Comparison of ENCODE assay signal across 7 mouse cellular contexts in genomic region chr14:62251999-62252398, GRCm38 (mm10). TPM values are rescaled to one million over a fixed set of nuclear protein-coding genes. Genes with fewer than 3 reads are reported as not detected.
DNase-seq lines count a peak whose midpoint lies in the region; ATAC-seq and TF ChIP-seq lines count a peak whose summit lies in the region.

No protein-coding gene starts in this region.

- H3K9ac ChIP-seq in ES-E14 (ENCODE audit: insufficient read depth, low read depth, low read length, poor library complexity, severe bottlenecking), result no peak overlapping the region
- no peak overlapping the region for H3K9ac ChIP-seq in heart, postnatal 0 days (replicated peaks; ENCODE audit: low read depth, low read length)
- H3K9ac ChIP-seq in lung, embryonic 15.5 days, result no peak overlapping the region

- H3K27me3 ChIP-seq in heart, postnatal 0 days (ENCODE audit: control insufficient read depth, insufficient read depth, low read length), result no peaks in the 10 kb centered on the region
- no peaks in the 10 kb centered on the region for H3K27me3 ChIP-seq in lung, embryonic 15.5 days

- no peaks in the 10 kb centered on the region for H3K4me1 ChIP-seq in ES-E14 (ENCODE audit: control insufficient read depth in 2 of 2, insufficient read depth in 2 of 2, low read length in 2 of 2, poor library complexity in 1 of 2)
- H3K4me1 ChIP-seq in heart, postnatal 0 days (ENCODE audit: control insufficient read depth, insufficient read depth), result no peaks in the 10 kb centered on the region
- H3K4me1 ChIP-seq in lung, embryonic 15.5 days, result 0 out of 2 replicates have a peak, but pooled peaks cover 3% of the 10 kb centered on the region

- TF ChIP-seq EP300 in heart, postnatal 0 days (IDR thresholded peaks at IDR 0.05; ENCODE audit: low read depth), result no peak

- peak; percentile 77 for TF ChIP-seq CTCF in heart, postnatal 0 days (IDR thresholded peaks at IDR 0.05; ENCODE audit: low read depth)

- in situ Hi-C loops in ES-E14 (cut with MboI; ENCODE audit: low sequenced_read_pairs in 2 of 2, unreplicated experiment in 2 of 2), result no loop called here

- no peaks in the 10 kb centered on the region for H3K36me3 ChIP-seq in ES-E14 (ENCODE audit: control insufficient read depth, insufficient read depth, low read length, poor library complexity, severe bottlenecking)
- no peaks in the 10 kb centered on the region for H3K36me3 ChIP-seq in heart, postnatal 0 days (replicated peaks; ENCODE audit: control insufficient read depth, insufficient read depth, low read length)
- no peaks in the 10 kb centered on the region for H3K36me3 ChIP-seq in lung, embryonic 15.5 days

- peak; percentile 77 for DNase-seq in ES-E14 (ENCODE audit: low read depth, low spot score)
- peak; percentile 64 for DNase-seq in adrenal gland, postnatal 10 days
- peak; percentile 74 for DNase-seq in embryo, embryonic 9.5 days (ENCODE audit: extremely low spot score)
- peak; percentile 68 for DNase-seq in heart, postnatal 0 days (ENCODE audit: low spot score)
- peak; percentile 67 for DNase-seq in layer of hippocampus, adult 11-12 months (ENCODE audit: low spot score)
- peak; percentile 74 for DNase-seq in retina, postnatal 7 days (ENCODE audit: low read depth, low spot score)

- no peak overlapping the region for H3K4me3 ChIP-seq in ES-E14 (ENCODE audit: insufficient read depth in 1 of 2, low read depth in 1 of 2, low read length in 2 of 2, poor library complexity in 1 of 2, severe bottlenecking in 1 of 2)
- H3K4me3 ChIP-seq in heart, postnatal 0 days (ENCODE audit: low read depth, low read length), result no peak overlapping the region
- no peak overlapping the region for H3K4me3 ChIP-seq in lung, embryonic 15.5 days

- H3K9me3 ChIP-seq in ES-E14 (ENCODE audit: control insufficient read depth, insufficient read depth, low read depth, low read length), result no peaks in the 10 kb centered on the region
- no peaks in the 10 kb centered on the region for H3K9me3 ChIP-seq in heart, postnatal 0 days (replicated peaks; ENCODE audit: control insufficient read depth, low read length)
- no peaks in the 10 kb centered on the region for H3K9me3 ChIP-seq in lung, embryonic 15.5 days

- H3K27ac ChIP-seq in ES-E14 (ENCODE audit: insufficient read depth, low read depth, low read length, poor library complexity, severe bottlenecking), result no peak overlapping the region
- H3K27ac ChIP-seq in heart, postnatal 0 days (ENCODE audit: low read depth), result no peak overlapping the region
- no peak overlapping the region for H3K27ac ChIP-seq in lung, embryonic 15.5 days

- ATAC-seq in heart, postnatal 0 days (ENCODE audit: insufficient read depth, low read depth), result peak; percentile 63; the same call in 1 of the 2 replicates
- peak; percentile 21; the same call in 1 of the 2 replicates for ATAC-seq in lung, embryonic 15.5 days (ENCODE audit: borderline replicate concordance, extremely low read depth, low FRiP score, low TSS enrichment)

- H3K4me2 ChIP-seq in heart, postnatal 0 days (ENCODE audit: low read depth, low read length), result no peak overlapping the region
- no peak overlapping the region for H3K4me2 ChIP-seq in lung, embryonic 15.5 days

- 5% methylated on average over 4 of the region's 4 CpGs for WGBS in heart, postnatal 0 days
- 7% methylated on average over 4 of the region's 4 CpGs for WGBS in lung, embryonic 15.5 days

TF ChIP-seq in ES-E14, 5 proteins besides CTCF, POLR2A, EP300 and RAD21:
- TF ChIP-seq MAFK (IDR thresholded peaks at IDR 0.05; ENCODE audit: insufficient read depth, low read depth, low read length) (no peak), ZC3H11A (IDR thresholded peaks at IDR 0.05; ENCODE audit: borderline replicate concordance, low read depth, low read length) (peak; percentile 73; the same call in 1 of the 2 replicates)

RNA-seq across cellular contexts. Expression of gene Rnaseh2b, which starts 40.4 kb away (rescaled TPM):
- 16.4 and 27.3 TPM in 2 replicates for total RNA-seq in ES-E14 (2012; rRNA removed)
- total RNA-seq in adrenal gland, postnatal 10 days (2021), result 10 to 100 TPM; 18.4 to 21.9 TPM
- total RNA-seq in heart, postnatal 0 days (2014; rRNA removed; ENCODE audit: low replicate concordance), result 23.8 and 23.9 TPM in 2 replicates
- 38.0 and 40.5 TPM in 2 replicates for polyA plus RNA-seq in heart, postnatal 0 days (2015; fragmentation: Nextera tagmentation; extraction: Ambion mirVana)
- polyA plus RNA-seq in lung, embryonic 15.5 days (2015; fragmentation: Nextera tagmentation; extraction: Ambion mirVana), result 57.7 and 57.8 TPM in 2 replicates

RNA-seq across cellular contexts. Expression of gene Dleu7, which starts 40.8 kb away (rescaled TPM):
- 0.98 and 1.2 TPM in 2 replicates for total RNA-seq in ES-E14 (2012; rRNA removed)
- under 1 TPM; 0.21 to 0.30 TPM for total RNA-seq in adrenal gland, postnatal 10 days (2021)
- total RNA-seq in heart, postnatal 0 days (2014; rRNA removed; ENCODE audit: low replicate concordance), result 0.65 TPM in 1 of 2 replicates, not detected in the other
- 0.16 and 0.23 TPM in 2 replicates for polyA plus RNA-seq in heart, postnatal 0 days (2015; fragmentation: Nextera tagmentation; extraction: Ambion mirVana)
- polyA plus RNA-seq in lung, embryonic 15.5 days (2015; fragmentation: Nextera tagmentation; extraction: Ambion mirVana), result 0.54 and 0.96 TPM in 2 replicates
